Mouse (Mus musculus) heart, postnatal 0 days (tissue): ENCODE measurements at regions not wholly inside any gene's neighbourhood (a gene's known extent, or its start where the extent isn't known, plus 50 kb on each side); places are given as distances from the start of the nearest gene placed in this dataset.
"Not testable (repeated sequence)": the region's sequence is repeated elsewhere in the genome, so short reads cannot be mapped to it uniquely, and the experiment has no call there.

Experiments
- ATAC-seq: fragments of 200-750 bp; cut with Nextera tagmentation; 2 replicates; pipeline ENCODE4 v1.8.0; 2017; ENCODE audit warnings: low read depth, moderate number of reproducible peaks, moderate library complexity; ENCODE audit not compliant: insufficient read depth
- DNase-seq: peaks from one replicate; pipeline ENCODE4 v3.0.0-alpha.2; 2016; ENCODE audit warnings: low spot score
- H3K27ac ChIP-seq: fragments of 300-500 bp; sonication (generic); 2 replicates; pipeline ENCODE4 v1.5.1; 2014; ENCODE audit warnings: low read depth, mild to moderate bottlenecking
- H3K27me3 ChIP-seq: fragments of 300-500 bp; sonication (generic); 2 replicates; pipeline ENCODE4 v1.6.1; 2014; ENCODE audit warnings: low read length, mixed read lengths; ENCODE audit not compliant: control insufficient read depth, insufficient read depth
- H3K36me3 ChIP-seq: fragments of 300-500 bp; sonication (generic); replicated peaks from 2 replicates; pipeline ENCODE4 v1.6.1; 2014; ENCODE audit warnings: low read length, mixed read lengths; ENCODE audit not compliant: control insufficient read depth, insufficient read depth
- H3K4me1 ChIP-seq: fragments of 300-500 bp; sonication (generic); 2 replicates; pipeline ENCODE4 v1.6.1; 2014; ENCODE audit warnings: antibody characterized with exemption; ENCODE audit not compliant: control insufficient read depth, insufficient read depth
- H3K4me2 ChIP-seq: fragments of 300-500 bp; sonication (generic); 2 replicates; pipeline ENCODE4 v1.6.1; 2014; ENCODE audit warnings: low read depth, mild to moderate bottlenecking, low read length, moderate library complexity
- H3K4me3 ChIP-seq: fragments of 300-500 bp; sonication (generic); 2 replicates; pipeline ENCODE4 v1.5.1; 2014; ENCODE audit warnings: low read depth, low read length
- H3K9ac ChIP-seq: fragments of 300-500 bp; sonication (generic); replicated peaks from 2 replicates; pipeline ENCODE4 v1.6.1; 2014; ENCODE audit warnings: low read depth, low read length, mixed read lengths
- H3K9me3 ChIP-seq: fragments of 300-500 bp; sonication (generic); replicated peaks from 2 replicates; pipeline ENCODE4 v1.6.1; 2016; ENCODE audit warnings: low read length; ENCODE audit not compliant: control insufficient read depth
- CTCF ChIP-seq: IDR thresholded peaks from 2 replicates; pipeline ENCODE4 v1.5.1; 2016; ENCODE audit warnings: antibody characterized with exemption, control low read depth, low read depth
- EP300 ChIP-seq: IDR thresholded peaks from 2 replicates; pipeline ENCODE4 v1.6.1; 2016; ENCODE audit warnings: antibody characterized with exemption, low read depth
- WGBS: fragments of 180-500 bp; shearing (Covaris S2); extraction: QIAGEN DNeasy Blood & Tissue Kit; methylation state at CpG from one replicate; pipeline ENCODE4 v1.1.7; 2014; 5-methylcytosine and 5-hydroxymethylcytosine counted together

DNA sequence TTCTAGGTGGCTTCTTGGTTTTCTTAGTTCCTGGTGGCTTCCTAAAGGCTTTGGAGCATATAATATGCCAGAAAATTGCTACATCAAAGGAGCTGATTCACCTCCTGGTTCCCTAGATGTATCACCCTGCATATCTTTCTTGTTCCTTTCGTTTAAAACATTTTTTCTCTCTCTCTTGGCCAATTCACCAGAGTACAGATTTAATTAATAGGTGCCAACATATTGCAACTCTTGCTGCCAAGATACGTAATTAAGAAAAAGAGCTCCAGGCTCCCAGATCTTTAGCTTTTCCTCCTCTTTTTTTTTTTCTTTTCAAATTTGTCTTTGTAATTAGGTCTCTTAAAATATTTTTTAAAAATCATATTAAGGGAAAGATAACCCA, 1714.4 kb upstream of the 5930422O12Rik start:
- ATAC-seq (no peak), DNase-seq (no peak)
- 63% methylated on average over 2 of the region's 2 CpGs for WGBS
- H3K4me3 ChIP-seq, result no peak overlapping the region
- H3K9ac ChIP-seq, result no peak overlapping the region
- H3K4me2 ChIP-seq, result no peak overlapping the region
- H3K36me3 ChIP-seq, result no peaks in the 10 kb centered on the region
- no peaks in the 10 kb centered on the region for H3K27me3 ChIP-seq
- TF ChIP-seq CTCF (no peak), EP300 (no peak)
- no peak overlapping the region for H3K27ac ChIP-seq
- H3K9me3 ChIP-seq, result no peaks in the 10 kb centered on the region
- no peaks in the 10 kb centered on the region for H3K4me1 ChIP-seq

GRCm38 (mm10) chr8:31720021-31720420, 1708.5 kb upstream of the 5930422O12Rik start:
- DNase-seq, result no peak
- H3K27me3 ChIP-seq, result no peaks in the 10 kb centered on the region
- H3K27ac ChIP-seq, result no peak overlapping the region
- 30% methylated on average over 3 of the region's 3 CpGs for WGBS
- TF ChIP-seq EP300 (no peak), CTCF (no peak)
- H3K4me2 ChIP-seq, result no peak overlapping the region
- no peaks in the 10 kb centered on the region for H3K36me3 ChIP-seq
- no peak overlapping the region for H3K9ac ChIP-seq
- H3K9me3 ChIP-seq, result no peaks in the 10 kb centered on the region
- no peak overlapping the region for H3K4me3 ChIP-seq
- no peaks in the 10 kb centered on the region for H3K4me1 ChIP-seq
- no peak for ATAC-seq

DNA sequence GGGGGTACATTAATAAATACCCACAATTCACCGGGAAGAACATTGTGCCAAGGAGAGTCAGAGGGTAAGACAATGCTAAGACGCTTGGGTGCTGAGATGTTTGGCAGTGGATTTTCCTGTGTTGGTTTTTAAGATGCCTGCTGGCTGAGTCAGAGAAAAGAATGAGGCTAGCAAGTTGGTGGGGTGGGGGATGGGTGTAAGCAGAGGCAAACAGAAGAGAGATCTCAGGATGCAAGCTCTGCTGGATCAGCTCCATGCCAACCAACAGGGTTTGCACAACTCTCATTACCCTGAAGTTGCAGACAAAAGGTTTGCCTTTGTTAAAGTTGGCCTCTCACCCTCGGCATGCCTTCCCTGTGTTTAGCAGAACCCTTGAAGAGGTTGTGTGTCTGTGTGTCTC, 1707.9 kb upstream of the 5930422O12Rik start:
- Histone ChIP-seq H3K4me1 (no peaks in the 10 kb centered on the region), H3K9me3 (no peaks in the 10 kb centered on the region), H3K4me3 (no peak overlapping the region), H3K36me3 (no peaks in the 10 kb centered on the region), H3K27me3 (no peaks in the 10 kb centered on the region), H3K9ac (no peak overlapping the region), H3K27ac (no peak overlapping the region), H3K4me2 (no peak overlapping the region)
- TF ChIP-seq CTCF, result no peak
- TF ChIP-seq EP300, result no peak
- 36% methylated on average over 3 of the region's 3 CpGs for WGBS
- no peak for ATAC-seq
- DNase-seq, result no peak

GRCm38 (mm10) chr8:31725430-31725829, 1703.1 kb upstream of the 5930422O12Rik start:
- WGBS, result 32% methylated on average over 3 of the region's 3 CpGs
- Histone ChIP-seq H3K4me2 (no peak overlapping the region), H3K4me3 (no peak overlapping the region), H3K9ac (no peak overlapping the region), H3K9me3 (no peaks in the 10 kb centered on the region), H3K4me1 (no peaks in the 10 kb centered on the region), H3K27ac (no peak overlapping the region), H3K36me3 (no peaks in the 10 kb centered on the region), H3K27me3 (no peaks in the 10 kb centered on the region)
- DNase-seq (no peak), ATAC-seq (no peak)
- no peak for TF ChIP-seq CTCF
- TF ChIP-seq EP300, result no peak

- ATAC-seq, result no peak
These were observed 1692.9 kb upstream of the 5930422O12Rik start for GRCm38 (mm10) chr8:31735610-31736009.

GRCm38 (mm10) chr8:31737314-31737713, 1691.2 kb upstream of the 5930422O12Rik start:
- H3K4me2 ChIP-seq, H3K9me3 ChIP-seq, H3K4me1 ChIP-seq, H3K4me3 ChIP-seq, H3K36me3 ChIP-seq, H3K9ac ChIP-seq, ATAC-seq, DNase-seq, H3K27ac ChIP-seq, H3K27me3 ChIP-seq: not testable (repeated sequence)
- 55% methylated on average over 6 of the region's 6 CpGs for WGBS

More at GRCm38 (mm10) chr8:31735610-31736009, 1692.9 kb upstream of the 5930422O12Rik start:
- H3K27ac ChIP-seq, result no peak overlapping the region
- no peak for DNase-seq
- 63% methylated on average over 2 of the region's 2 CpGs for WGBS
- H3K4me2 ChIP-seq, result no peak overlapping the region
- H3K36me3 ChIP-seq, result no peaks in the 10 kb centered on the region
- no peaks in the 10 kb centered on the region for H3K4me1 ChIP-seq
- H3K4me3 ChIP-seq, result no peak overlapping the region
- H3K9ac ChIP-seq, result no peak overlapping the region
- TF ChIP-seq EP300 (no peak), CTCF (no peak)
- no peaks in the 10 kb centered on the region for H3K27me3 ChIP-seq
- no peaks in the 10 kb centered on the region for H3K9me3 ChIP-seq
